Mouse (Mus musculus) olfactory bulb, adult 2 months (tissue): Measurements from ENCODE around the gene Vil1.

ENCODE experiments used
- CTCF ChIP-seq: fragments of 200-500 bp; IDR thresholded peaks from 2 replicates; pipeline ENCODE4 v1.5.1; 2012; ENCODE audit warnings: low read depth, mild to moderate bottlenecking, low read length, moderate library complexity; ENCODE audit not compliant: insufficient read depth
- POLR2A ChIP-seq: fragments of 200-500 bp; IDR thresholded peaks from 2 replicates; pipeline ENCODE4 v1.6.1; 2012; ENCODE audit warnings: mild to moderate bottlenecking, low read depth, low read length, moderate library complexity; ENCODE audit not compliant: insufficient read depth

DNA sequence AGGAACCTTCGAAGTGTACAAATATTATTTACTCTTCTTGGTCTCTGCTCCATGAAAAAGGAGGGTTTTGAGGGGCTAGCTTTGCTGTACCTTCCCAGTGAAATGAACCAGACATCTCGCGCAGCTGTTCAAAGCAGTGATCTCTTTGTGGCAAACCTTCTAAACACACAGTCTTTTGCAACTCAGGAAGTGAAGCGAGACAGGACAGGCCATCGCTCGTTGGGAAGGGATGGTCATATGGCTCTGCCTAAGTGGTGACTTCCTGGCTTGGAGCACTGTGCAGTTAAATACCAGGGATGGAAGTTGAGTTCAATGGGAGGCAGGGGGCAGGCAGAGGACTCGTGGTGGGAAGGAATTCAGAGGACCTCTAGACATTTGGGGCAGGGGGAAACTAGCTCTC, 16.7 kb downstream of the Vil1 start:
- no peak for TF ChIP-seq POLR2A
- TF ChIP-seq CTCF, result no peak
